Mouse (Mus musculus) intestine, postnatal 0 days (tissue): ENCODE measurements around the gene Exoc3l2. TPM values are rescaled to one million over a fixed set of nuclear protein-coding genes. Genes with fewer than 3 reads are reported as not detected.

Source experiments
- ATAC-seq: fragments of 200-750 bp; cut with Nextera tagmentation; 2 replicates; pipeline ENCODE4 v1.8.0; 2017; ENCODE audit warnings: mild to moderate bottlenecking, moderate TSS enrichment, moderate library complexity
- H3K27ac ChIP-seq: fragments of 300-500 bp; sonication (generic); 2 replicates; pipeline ENCODE4 v1.5.1; 2014; ENCODE audit warnings: mild to moderate bottlenecking, low read depth, low read length, moderate library complexity
- H3K27me3 ChIP-seq: fragments of 300-500 bp; sonication (generic); replicated peaks from 2 replicates; pipeline ENCODE4 v1.6.1; 2014; ENCODE audit warnings: low read length, mixed read lengths; ENCODE audit not compliant: control insufficient read depth, insufficient read depth
- H3K36me3 ChIP-seq: fragments of 300-500 bp; sonication (generic); 2 replicates; pipeline ENCODE4 v1.6.1; 2014; ENCODE audit warnings: mild to moderate bottlenecking, moderate library complexity; ENCODE audit not compliant: control insufficient read depth, insufficient read depth
- H3K4me1 ChIP-seq: fragments of 300-500 bp; sonication (generic); replicated peaks from 2 replicates; pipeline ENCODE4 v1.6.1; 2014; ENCODE audit warnings: antibody characterized with exemption, low read length, mixed read lengths; ENCODE audit not compliant: control insufficient read depth, insufficient read depth
- H3K4me2 ChIP-seq: fragments of 300-500 bp; sonication (generic); replicated peaks from 2 replicates; pipeline ENCODE4 v1.6.1; 2014; ENCODE audit warnings: low read depth, mild to moderate bottlenecking, moderate library complexity
- H3K4me3 ChIP-seq: fragments of 300-500 bp; sonication (generic); 2 replicates; pipeline ENCODE4 v1.5.1; 2014; ENCODE audit warnings: low read depth, low read length
- H3K9ac ChIP-seq: fragments of 300-500 bp; sonication (generic); 2 replicates; pipeline ENCODE4 v1.6.1; 2014; ENCODE audit warnings: mild to moderate bottlenecking, low read depth, low read length
- H3K9me3 ChIP-seq: fragments of 300-500 bp; sonication (generic); 2 replicates; pipeline ENCODE4 v1.6.1; 2016; ENCODE audit warnings: mixed run types; ENCODE audit not compliant: control insufficient read depth
- CTCF ChIP-seq: sonication (generic); IDR thresholded peaks from 2 replicates; pipeline ENCODE4 v1.5.1; 2016; ENCODE audit warnings: low read depth, mild to moderate bottlenecking, control low read depth, antibody characterized with exemption, moderate library complexity
- WGBS: fragments of 180-500 bp; shearing (Covaris S2); extraction: QIAGEN DNeasy Blood & Tissue Kit; methylation state at CpG from one replicate; pipeline ENCODE4 v1.1.7; 2014; 5-methylcytosine and 5-hydroxymethylcytosine counted together
- polyA plus RNA-seq: library from polyadenylated mRNA; unstranded; fragments of >200 nt; fragmentation: Nextera tagmentation; extraction: Ambion mirVana; gene quantifications from 2 replicates; pipeline ENCODE4 v1.2.1, GENCODE M21; 2015

Gene Exoc3l2
- polyA plus RNA-seq, 1 experiment from 2014 or later: 1.1 TPM

- Histone ChIP-seq H3K9ac (no peak overlapping the region), H3K4me2 (no peak overlapping the region), H3K4me3 (no peak overlapping the region), H3K9me3 (no peaks in the 10 kb centered on the region), H3K27ac (no peak overlapping the region), H3K36me3 (peaks cover 11% of the 10 kb centered on the region; the same call in 1 of the 2 replicates), H3K4me1 (0 out of 2 replicates have a peak, but pooled peaks cover 6% of the 10 kb centered on the region), H3K27me3 (peaks cover 47% of the 10 kb centered on the region)
- 54% methylated on average over 2 of the region's 2 CpGs for WGBS
- ATAC-seq: no peak
- TF ChIP-seq CTCF: peak; percentile 31; the same call in 1 of the 2 replicates
Measured at GRCm38 (mm10) chr7:19525105-19525481, 62.0 kb downstream of the Exoc3l2 start.

- Histone ChIP-seq H3K4me3 (no peak overlapping the region), H3K36me3 (peaks cover 70% of the 10 kb centered on the region), H3K4me2 (no peak overlapping the region), H3K27ac (no peak overlapping the region), H3K27me3 (no peaks in the 10 kb centered on the region), H3K4me1 (no peaks in the 10 kb centered on the region), H3K9ac (no peak overlapping the region), H3K9me3 (no peaks in the 10 kb centered on the region)
- ATAC-seq: peak; percentile 46; the same call in 1 of the 2 replicates
- 56% methylated on average over 10 of the region's 10 CpGs for WGBS
- TF ChIP-seq CTCF: peak; percentile 70
Measured at GRCm38 (mm10) chr7:19531077-19531476, 67.9 kb downstream of the Exoc3l2 start.

- H3K36me3 ChIP-seq: peaks cover 70% of the 10 kb centered on the region
- H3K9ac ChIP-seq: no peak overlapping the region
- TF ChIP-seq CTCF: no peak
- no peak overlapping the region for H3K4me3 ChIP-seq
- no peak for ATAC-seq
- H3K27ac ChIP-seq: no peak overlapping the region
- H3K4me1 ChIP-seq: no peaks in the 10 kb centered on the region
- no peak overlapping the region for H3K4me2 ChIP-seq
- 85% methylated on average over 14 of the region's 14 CpGs for WGBS
- no peaks in the 10 kb centered on the region for H3K27me3 ChIP-seq
- no peaks in the 10 kb centered on the region for H3K9me3 ChIP-seq
Measured at GRCm38 (mm10) chr7:19532240-19532639, 69.1 kb downstream of the Exoc3l2 start.

GRCm38 (mm10) chr7:19534676-19535075 lies 71.5 kb downstream of the Exoc3l2 start:
- WGBS: 98% methylated on average over 10 of the region's 10 CpGs
- Histone ChIP-seq H3K27ac (no peak overlapping the region), H3K4me1 (no peaks in the 10 kb centered on the region), H3K9ac (no peak overlapping the region), H3K4me2 (no peak overlapping the region), H3K9me3 (no peaks in the 10 kb centered on the region), H3K36me3 (peaks cover 61% of the 10 kb centered on the region), H3K4me3 (no peak overlapping the region), H3K27me3 (no peaks in the 10 kb centered on the region)
- no peak for ATAC-seq
- TF ChIP-seq CTCF: no peak

- H3K4me1 ChIP-seq: no peaks in the 10 kb centered on the region
- no peaks in the 10 kb centered on the region for H3K27me3 ChIP-seq
- no peak overlapping the region for H3K27ac ChIP-seq
- no peak for TF ChIP-seq CTCF
- WGBS: 76% methylated on average over 2 of the region's 2 CpGs
- no peak overlapping the region for H3K4me2 ChIP-seq
- H3K36me3 ChIP-seq: no peaks in the 10 kb centered on the region
- H3K9me3 ChIP-seq: no peaks in the 10 kb centered on the region
- ATAC-seq: no peak
- no peak overlapping the region for H3K9ac ChIP-seq
- no peak overlapping the region for H3K4me3 ChIP-seq
Measured at GRCm38 (mm10) chr7:19540771-19541566, 77.8 kb downstream of the Exoc3l2 start.

- H3K4me3 ChIP-seq: no peak overlapping the region
- no peak overlapping the region for H3K4me2 ChIP-seq
- 0 out of 2 replicates have a peak, but pooled peaks have one; percentile 1 for ATAC-seq
- no peak overlapping the region for H3K9ac ChIP-seq
- 82% methylated on average over 7 of the region's 7 CpGs for WGBS
- no peak for TF ChIP-seq CTCF
- H3K36me3 ChIP-seq: no peaks in the 10 kb centered on the region
- no peaks in the 10 kb centered on the region for H3K27me3 ChIP-seq
- no peaks in the 10 kb centered on the region for H3K4me1 ChIP-seq
- no peaks in the 10 kb centered on the region for H3K9me3 ChIP-seq
- H3K27ac ChIP-seq: no peak overlapping the region
Measured at GRCm38 (mm10) chr7:19541681-19542154, 78.6 kb downstream of the Exoc3l2 start.
